Mouse (Mus musculus) embryonic fibroblast, embryonic 13.5 days (primary cell): ENCODE data around the gene Nfx1.

Experiments
- CTCF ChIP-seq: IDR thresholded peaks from 2 replicates; pipeline ENCODE4 v1.5.1; 2011; ENCODE audit warnings: mild to moderate bottlenecking, control low read depth, low read length, moderate library complexity, borderline replicate concordance; ENCODE audit not compliant: insufficient read depth
- POLR2A ChIP-seq: IDR thresholded peaks from 2 replicates; pipeline ENCODE4 v1.6.1; 2011; ENCODE audit warnings: low read depth, mild to moderate bottlenecking, control low read depth, low read length, moderate library complexity

- TF ChIP-seq POLR2A (no peak), CTCF (no peak)
Observed at GRCm38 (mm10) chr4:41074461-41074860, 103.8 kb downstream of the Nfx1 start.
